Mouse (Mus musculus): Measurements from ENCODE around the gene Chgb. TPM values are rescaled to one million over a fixed set of nuclear protein-coding genes. Genes with fewer than 3 reads are reported as not detected.
A peak's percentile ranks its signal among the peaks of the same experiment; 100 is the strongest.

Chgb gene
- polyA plus RNA-seq, 1 experiment from 2014 or later: 0.40 TPM

DNA sequence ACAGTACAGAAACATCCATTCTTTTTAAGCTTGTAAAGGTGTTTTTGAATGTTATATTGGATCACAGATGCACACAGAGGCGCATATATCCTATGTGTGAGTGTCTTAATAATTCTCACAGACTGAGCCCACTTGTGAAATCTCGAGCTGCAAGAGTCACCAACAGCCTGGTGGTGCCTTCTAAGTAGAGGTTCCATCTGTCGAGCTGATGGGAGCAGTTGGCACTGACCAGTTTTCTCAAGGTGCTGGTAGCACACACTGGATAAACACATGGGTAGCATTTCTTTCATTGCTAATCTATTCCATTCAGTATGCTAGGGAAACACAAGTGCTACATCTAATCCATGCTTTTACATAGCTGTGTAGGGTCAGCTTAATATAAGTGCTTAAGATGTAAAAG is 27.9 kb upstream of the Chgb start:
- no peak for ATAC-seq (replicated peaks; ENCODE audit: insufficient number of reproducible peaks, insufficient read depth, low FRiP score, low read depth)
- 69% methylated on average over 3 of the region's 3 CpGs for WGBS

DNA sequence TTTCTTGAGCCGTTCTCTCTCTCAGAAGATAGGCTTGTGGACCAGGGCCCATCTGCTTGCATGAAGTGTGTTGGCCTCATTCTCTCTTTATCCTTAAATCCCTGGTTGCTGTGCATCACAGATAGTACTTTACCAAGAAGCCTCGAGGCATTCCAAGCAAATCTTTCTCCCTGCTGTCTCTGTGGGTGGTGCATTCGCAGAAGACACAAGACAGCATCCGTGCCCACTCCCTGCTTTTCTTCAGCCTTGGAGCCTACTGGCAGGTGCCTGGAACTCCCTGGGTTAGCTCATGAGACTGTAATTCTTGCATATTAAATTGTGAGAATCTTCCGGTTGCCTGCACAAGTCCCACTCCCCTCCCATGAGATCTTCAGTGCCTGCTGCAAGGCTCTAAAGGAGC is 23.2 kb upstream of the Chgb start:
- 67% methylated on average over 5 of the region's 5 CpGs for WGBS
- no peak for ATAC-seq (replicated peaks; ENCODE audit: insufficient number of reproducible peaks, insufficient read depth, low FRiP score, low read depth)
- H3K4me3 ChIP-seq: no peak overlapping the region

More for the DNA sequence above, 27.9 kb upstream of the Chgb start:
- Histone ChIP-seq H3K4me3 (no peak overlapping the region), H3K9me3 (replicated peaks) (no peaks in the 10 kb centered on the region), H3K9ac (no peak overlapping the region), H3K4me2 (no peak overlapping the region), H3K36me3 (0 out of 2 replicates have a peak, but pooled peaks cover 5% of the 10 kb centered on the region), H3K27me3 (no peaks in the 10 kb centered on the region), H3K4me1 (replicated peaks) (0 out of 2 replicates have a peak, but pooled peaks cover 6% of the 10 kb centered on the region), H3K27ac (no peak overlapping the region)

DNA sequence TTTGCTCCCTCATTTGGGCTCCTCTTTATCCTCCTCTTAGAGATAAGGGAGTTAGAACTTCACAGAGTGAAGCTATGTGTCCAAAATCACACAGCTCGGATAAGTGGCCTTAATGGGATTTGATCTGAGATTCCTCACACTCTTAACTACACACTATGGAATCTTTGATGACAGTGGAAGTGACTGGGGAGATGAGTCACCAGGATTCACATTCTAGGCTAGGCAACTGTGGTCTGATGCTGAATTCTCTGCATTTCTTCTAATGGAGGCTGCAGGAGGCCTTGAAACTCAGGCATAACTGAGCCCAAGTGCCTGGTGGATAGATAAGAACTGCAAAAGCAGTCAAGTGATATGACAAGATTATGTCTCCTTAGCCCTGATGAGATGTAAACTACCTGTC is 10.3 kb upstream of the Chgb start:
- no peak overlapping the region for H3K27ac ChIP-seq
- H3K4me1 ChIP-seq (replicated peaks): no peaks in the 10 kb centered on the region
- H3K27me3 ChIP-seq: no peaks in the 10 kb centered on the region
- no peak overlapping the region for H3K9ac ChIP-seq
- 24% methylated on average over 1 of the region's 1 CpGs for WGBS
- no peaks in the 10 kb centered on the region for H3K36me3 ChIP-seq
- H3K9me3 ChIP-seq (replicated peaks): no peaks in the 10 kb centered on the region
- H3K4me2 ChIP-seq: no peak overlapping the region
- no peak for ATAC-seq (replicated peaks; ENCODE audit: insufficient number of reproducible peaks, insufficient read depth, low FRiP score, low read depth)
- no peak overlapping the region for H3K4me3 ChIP-seq

More for the DNA sequence above, 23.2 kb upstream of the Chgb start:
- Histone ChIP-seq H3K9me3 (replicated peaks) (no peaks in the 10 kb centered on the region), H3K9ac (no peak overlapping the region), H3K4me1 (replicated peaks) (0 out of 2 replicates have a peak, but pooled peaks cover 6% of the 10 kb centered on the region), H3K4me2 (no peak overlapping the region), H3K27me3 (no peaks in the 10 kb centered on the region), H3K36me3 (no peaks in the 10 kb centered on the region), H3K27ac (no peak overlapping the region)

DNA sequence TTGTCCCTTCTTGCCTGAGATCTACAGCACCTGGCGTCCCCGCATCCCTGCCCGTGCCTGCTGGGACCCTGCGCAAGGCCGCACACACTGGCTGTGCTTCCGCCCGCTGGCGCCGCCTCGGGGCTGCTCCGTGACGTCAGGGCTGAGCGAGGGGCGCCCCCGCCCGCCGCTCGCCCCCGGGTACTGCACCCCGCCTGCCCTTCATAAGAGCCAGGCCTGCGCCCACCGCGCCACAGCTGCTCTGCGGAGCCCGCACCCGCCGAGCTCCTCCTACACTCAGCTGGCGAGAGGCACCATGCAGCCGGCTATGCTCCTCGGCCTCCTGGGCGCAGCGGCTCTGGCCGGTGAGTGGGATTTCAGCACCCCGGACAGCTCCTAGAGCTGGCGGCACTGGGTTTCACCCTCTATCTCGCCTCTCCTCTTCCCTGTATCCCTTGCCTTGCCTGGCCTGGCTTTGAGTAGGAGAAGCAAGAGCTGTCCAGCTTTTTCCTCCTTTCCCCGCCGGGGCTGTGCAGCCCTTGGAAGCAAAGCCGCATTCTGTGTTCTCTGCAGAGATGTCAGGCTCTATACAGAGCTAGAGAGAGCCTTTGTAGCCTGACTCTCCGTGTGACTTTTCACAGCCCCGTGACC is 476 bp downstream of the Chgb start:
- under 1% methylated on average over 38 of the region's 41 CpGs for WGBS
- Histone ChIP-seq H3K4me2 (peak overlapping the region; percentile 72), H3K36me3 (no peaks in the 10 kb centered on the region), H3K4me3 (peak overlapping the region; percentile 39), H3K9ac (no peak overlapping the region), H3K9me3 (replicated peaks) (no peaks in the 10 kb centered on the region), H3K4me1 (replicated peaks) (peaks cover 5% of the 10 kb centered on the region), H3K27me3 (peaks cover 16% of the 10 kb centered on the region), H3K27ac (no peak overlapping the region)
- ATAC-seq (replicated peaks; ENCODE audit: insufficient number of reproducible peaks, insufficient read depth, low FRiP score, low read depth): peak; percentile 92

- Histone ChIP-seq H3K4me2 (no peak overlapping the region), H3K4me1 (replicated peaks) (peaks cover 5% of the 10 kb centered on the region), H3K27ac (no peak overlapping the region), H3K9me3 (replicated peaks) (no peaks in the 10 kb centered on the region), H3K36me3 (no peaks in the 10 kb centered on the region), H3K27me3 (peaks cover 16% of the 10 kb centered on the region), H3K9ac (no peak overlapping the region), H3K4me3 (no peak overlapping the region)
- 73% methylated on average over 6 of the region's 6 CpGs for WGBS
- no peak for ATAC-seq (replicated peaks; ENCODE audit: insufficient number of reproducible peaks, insufficient read depth, low FRiP score, low read depth)
These were observed 3.0 kb downstream of the Chgb start for GRCm38 (mm10) chr2:132784039-132784438.

DNA sequence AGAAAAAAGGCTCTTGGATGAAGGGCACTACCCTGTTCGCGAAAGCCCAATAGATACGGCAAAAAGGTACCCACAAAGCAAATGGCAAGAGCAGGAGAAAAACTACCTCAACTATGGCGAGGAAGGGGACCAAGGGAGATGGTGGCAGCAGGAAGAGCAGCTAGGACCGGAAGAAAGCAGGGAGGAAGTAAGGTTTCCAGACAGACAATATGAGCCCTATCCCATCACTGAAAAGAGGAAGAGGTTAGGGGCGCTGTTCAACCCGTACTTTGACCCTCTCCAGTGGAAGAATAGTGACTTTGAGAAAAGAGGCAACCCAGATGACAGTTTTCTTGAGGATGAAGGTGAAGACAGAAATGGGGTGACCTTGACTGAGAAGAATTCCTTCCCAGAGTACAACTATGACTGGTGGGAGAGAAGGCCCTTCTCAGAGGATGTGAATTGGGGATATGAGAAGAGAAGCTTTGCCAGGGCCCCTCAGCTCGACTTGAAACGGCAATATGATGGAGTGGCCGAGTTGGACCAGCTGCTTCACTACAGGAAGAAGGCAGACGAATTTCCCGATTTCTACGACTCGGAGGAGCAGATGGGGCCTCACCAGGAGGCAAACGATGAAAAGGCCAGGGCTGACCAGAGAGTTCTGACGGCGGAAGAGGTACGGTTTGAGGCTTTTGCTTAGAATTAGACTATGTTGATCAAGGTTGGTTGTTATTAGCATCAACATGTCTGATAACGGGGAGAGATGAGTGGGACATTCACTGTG is 12.5 kb downstream of the Chgb start:
- no peak overlapping the region for H3K4me3 ChIP-seq
- no peak for ATAC-seq (replicated peaks; ENCODE audit: insufficient number of reproducible peaks, insufficient read depth, low FRiP score, low read depth)
- WGBS: 82% methylated on average over 19 of the region's 19 CpGs
- no peaks in the 10 kb centered on the region for H3K27me3 ChIP-seq
- H3K9me3 ChIP-seq (replicated peaks): no peaks in the 10 kb centered on the region
- H3K4me2 ChIP-seq: no peak overlapping the region
- H3K4me1 ChIP-seq (replicated peaks): no peaks in the 10 kb centered on the region
- no peak overlapping the region for H3K27ac ChIP-seq
- no peak overlapping the region for H3K9ac ChIP-seq
- H3K36me3 ChIP-seq: no peaks in the 10 kb centered on the region

DNA sequence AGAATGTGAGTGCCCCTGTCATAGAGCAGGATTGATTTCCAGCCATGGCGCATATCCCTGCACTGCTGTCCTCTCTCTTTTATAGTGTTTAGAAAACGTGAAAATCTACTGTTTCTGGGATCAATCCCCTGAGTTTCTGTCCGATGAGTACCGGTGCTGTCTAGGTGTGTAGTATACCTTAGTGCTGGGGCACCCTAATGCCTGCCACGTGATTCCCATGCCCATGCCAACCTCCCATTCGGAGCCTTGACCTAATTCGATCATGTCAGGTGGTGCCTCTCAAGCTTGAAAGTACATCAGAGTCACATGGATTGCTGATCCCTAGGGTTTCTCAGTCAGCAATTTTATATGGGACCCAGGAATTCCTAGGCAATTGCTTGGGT is 13.1 kb downstream of the Chgb start:
- WGBS: 77% methylated on average over 7 of the region's 7 CpGs

GRCm38 (mm10) chr2:132802976-132803375 is 21.9 kb downstream of the Chgb start:
- no peak overlapping the region for H3K4me2 ChIP-seq
- no peak overlapping the region for H3K9ac ChIP-seq
- no peak for ATAC-seq (replicated peaks; ENCODE audit: insufficient number of reproducible peaks, insufficient read depth, low FRiP score, low read depth)
- H3K27ac ChIP-seq: no peak overlapping the region
- WGBS: 84% methylated on average over 2 of the region's 2 CpGs
- no peaks in the 10 kb centered on the region for H3K27me3 ChIP-seq
- no peaks in the 10 kb centered on the region for H3K4me1 ChIP-seq (replicated peaks)
- peaks cover 43% of the 10 kb centered on the region for H3K36me3 ChIP-seq
- no peaks in the 10 kb centered on the region for H3K9me3 ChIP-seq (replicated peaks)
- H3K4me3 ChIP-seq: no peak overlapping the region

More for the DNA sequence above, 13.1 kb downstream of the Chgb start:
- H3K27me3 ChIP-seq: no peaks in the 10 kb centered on the region
- no peaks in the 10 kb centered on the region for H3K4me1 ChIP-seq (replicated peaks)
- H3K4me2 ChIP-seq: no peak overlapping the region
- no peaks in the 10 kb centered on the region for H3K36me3 ChIP-seq
- no peak for ATAC-seq (replicated peaks; ENCODE audit: insufficient number of reproducible peaks, insufficient read depth, low FRiP score, low read depth)
- no peak overlapping the region for H3K9ac ChIP-seq
- no peak overlapping the region for H3K4me3 ChIP-seq
- no peak overlapping the region for H3K27ac ChIP-seq
- no peaks in the 10 kb centered on the region for H3K9me3 ChIP-seq (replicated peaks)

- peak; percentile 99 for ATAC-seq (replicated peaks; ENCODE audit: insufficient number of reproducible peaks, insufficient read depth, low FRiP score, low read depth)
- under 1% methylated on average over 59 of the region's 59 CpGs for WGBS
- peak within 1 kb of the TSS; percentile 82 for H3K4me2 ChIP-seq
- peak within 1 kb of the TSS; percentile 76 for H3K27ac ChIP-seq
- H3K27me3 ChIP-seq: no peaks in the 10 kb centered on the region
- no peaks in the 10 kb centered on the region for H3K9me3 ChIP-seq (replicated peaks)
- H3K4me3 ChIP-seq: peak within 1 kb of the TSS; percentile 89
- H3K36me3 ChIP-seq: peaks cover 3% of the 10 kb centered on the region; the same call in 1 of the 2 replicates
- H3K9ac ChIP-seq: peak within 1 kb of the TSS; percentile 79
- peaks cover 15% of the 10 kb centered on the region for H3K4me1 ChIP-seq (replicated peaks)
These were observed 34.7 kb downstream of the Chgb start, which contains the start of the genes Trmt6 and Mcm8 for GRCm38 (mm10) chr2:132815608-132816314. Gene Trmt6 (minus strand): TSS chr2:132816055. Gene Mcm8 (plus strand): TSS chr2:132816141.

- WGBS: 89% methylated on average over 4 of the region's 4 CpGs
- 0 out of 2 replicates have a peak, but pooled peaks cover 7% of the 10 kb centered on the region for H3K36me3 ChIP-seq
These were observed 60.0 kb downstream of the Chgb start for GRCm38 (mm10) chr2:132841071-132841470.

More at GRCm38 (mm10) chr2:132841071-132841470, 60.0 kb downstream of the Chgb start:
- Histone ChIP-seq H3K4me2 (no peak overlapping the region), H3K9me3 (replicated peaks) (no peaks in the 10 kb centered on the region), H3K4me3 (no peak overlapping the region), H3K27me3 (no peaks in the 10 kb centered on the region), H3K9ac (no peak overlapping the region), H3K27ac (no peak overlapping the region), H3K4me1 (replicated peaks) (no peaks in the 10 kb centered on the region)
- no peak for ATAC-seq (replicated peaks; ENCODE audit: insufficient number of reproducible peaks, insufficient read depth, low FRiP score, low read depth)
